Mouse (Mus musculus) kidney, embryonic 14.5 days (tissue): ENCODE results near the gene Cyp51. TPM values are rescaled to one million over a fixed set of nuclear protein-coding genes. Genes with fewer than 3 reads are reported as not detected.
A peak's percentile ranks its signal among the peaks of the same experiment; 100 is the strongest.

ENCODE experiments used
- ATAC-seq: fragments of 200-750 bp; cut with Nextera tagmentation; 2 replicates; pipeline ENCODE4 v1.8.0; 2017; ENCODE audit warnings: moderate number of reproducible peaks, mild to moderate bottlenecking, moderate TSS enrichment, moderate library complexity; ENCODE audit not compliant: low FRiP score, low TSS enrichment
- H3K27ac ChIP-seq: fragments of 300-500 bp; sonication (generic); 2 replicates; pipeline ENCODE4 v1.5.1; 2014; ENCODE audit warnings: low read depth, mild to moderate bottlenecking, low read length, moderate library complexity, mixed read lengths
- H3K27me3 ChIP-seq: fragments of 300-500 bp; sonication (generic); 2 replicates; pipeline ENCODE4 v1.6.1; 2014; ENCODE audit warnings: mild to moderate bottlenecking, low read length; ENCODE audit not compliant: control insufficient read depth, insufficient read depth
- H3K36me3 ChIP-seq: fragments of 300-500 bp; sonication (generic); 2 replicates; pipeline ENCODE4 v1.6.1; 2014; ENCODE audit warnings: low read length, mixed read lengths; ENCODE audit not compliant: control insufficient read depth, insufficient read depth
- H3K4me1 ChIP-seq: fragments of 300-500 bp; sonication (generic); 2 replicates; pipeline ENCODE4 v1.6.1; 2014; ENCODE audit warnings: low read length, mixed read lengths; ENCODE audit not compliant: control insufficient read depth, insufficient read depth
- H3K4me2 ChIP-seq: fragments of 300-500 bp; sonication (generic); replicated peaks from 2 replicates; pipeline ENCODE4 v1.6.1; 2014; ENCODE audit warnings: low read depth, mild to moderate bottlenecking, low read length
- H3K4me3 ChIP-seq: fragments of 300-500 bp; sonication (generic); 2 replicates; pipeline ENCODE4 v1.5.1; 2014; ENCODE audit warnings: mild to moderate bottlenecking, low read length
- H3K9ac ChIP-seq: fragments of 300-500 bp; sonication (generic); 2 replicates; pipeline ENCODE4 v1.6.1; 2014; ENCODE audit warnings: low read depth, mild to moderate bottlenecking, low read length, moderate library complexity
- H3K9me3 ChIP-seq: fragments of 300-500 bp; sonication (generic); 2 replicates; pipeline ENCODE4 v1.6.1; 2016; ENCODE audit warnings: low read length; ENCODE audit not compliant: control insufficient read depth
- WGBS: fragments of 180-500 bp; shearing (Covaris S2); extraction: QIAGEN DNeasy Blood & Tissue Kit; methylation state at CpG from one replicate; pipeline ENCODE4 v1.1.7; 2014; 5-methylcytosine and 5-hydroxymethylcytosine counted together
- polyA plus RNA-seq: library from polyadenylated mRNA; unstranded; fragments of >200 nt; fragmentation: Nextera tagmentation; extraction: Ambion mirVana; gene quantifications from 2 replicates; pipeline ENCODE4 v1.2.1, GENCODE M21; 2014

The Cyp51 gene
- polyA plus RNA-seq, 1 experiment from 2014 or later = 82.3 TPM

DNA sequence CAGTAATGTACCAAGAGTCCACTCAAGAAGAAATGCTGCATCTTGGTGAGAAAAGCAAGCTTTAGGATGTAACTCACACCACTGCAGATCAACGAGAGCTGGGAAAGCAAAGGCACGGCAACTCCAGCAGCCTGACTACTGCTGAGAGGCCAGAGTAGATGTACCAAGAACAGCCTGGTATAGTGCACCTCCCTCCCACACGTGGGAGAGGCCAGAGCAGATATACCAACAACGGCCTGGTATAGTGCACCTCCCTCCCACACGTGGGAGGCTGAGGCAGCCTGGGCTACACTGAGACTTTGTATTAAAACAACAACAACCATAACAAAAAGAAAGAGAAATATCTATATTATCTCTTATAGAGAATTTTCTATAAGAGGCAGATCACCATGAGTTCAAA is 16.4 kb downstream of the Cyp51 start:
- WGBS = 80% methylated on average over 5 of the region's 5 CpGs
- no peak for ATAC-seq
- Histone ChIP-seq H3K4me2 (no peak overlapping the region), H3K27ac (no peak overlapping the region), H3K9ac (no peak overlapping the region), H3K36me3 (peaks cover 70% of the 10 kb centered on the region), H3K9me3 (no peaks in the 10 kb centered on the region), H3K27me3 (no peaks in the 10 kb centered on the region), H3K4me3 (no peak overlapping the region), H3K4me1 (no peaks in the 10 kb centered on the region)

- no peaks in the 10 kb centered on the region for H3K9me3 ChIP-seq
- H3K4me3 ChIP-seq = no peak overlapping the region
- no peak overlapping the region for H3K27ac ChIP-seq
- H3K4me2 ChIP-seq = no peak overlapping the region
- H3K27me3 ChIP-seq = no peaks in the 10 kb centered on the region
- ATAC-seq = 0 out of 2 replicates have a peak, but pooled peaks have one; percentile 68
- H3K4me1 ChIP-seq = no peaks in the 10 kb centered on the region
- H3K36me3 ChIP-seq = peaks cover 72% of the 10 kb centered on the region
- WGBS = 78% methylated on average over 4 of the region's 4 CpGs
- H3K9ac ChIP-seq = no peak overlapping the region
Observed at GRCm38 (mm10) chr5:4086309-4086708, 18.2 kb downstream of the Cyp51 start.

- no peaks in the 10 kb centered on the region for H3K27me3 ChIP-seq
- WGBS = 95% methylated on average over 7 of the region's 7 CpGs
- H3K9ac ChIP-seq = no peak overlapping the region
- no peaks in the 10 kb centered on the region for H3K4me1 ChIP-seq
- H3K4me3 ChIP-seq = no peak overlapping the region
- H3K4me2 ChIP-seq = no peak overlapping the region
- no peak overlapping the region for H3K27ac ChIP-seq
- no peaks in the 10 kb centered on the region for H3K9me3 ChIP-seq
- ATAC-seq = no peak
- peaks cover 74% of the 10 kb centered on the region for H3K36me3 ChIP-seq
Observed at GRCm38 (mm10) chr5:4084948-4085347, 19.6 kb downstream of the Cyp51 start.

DNA sequence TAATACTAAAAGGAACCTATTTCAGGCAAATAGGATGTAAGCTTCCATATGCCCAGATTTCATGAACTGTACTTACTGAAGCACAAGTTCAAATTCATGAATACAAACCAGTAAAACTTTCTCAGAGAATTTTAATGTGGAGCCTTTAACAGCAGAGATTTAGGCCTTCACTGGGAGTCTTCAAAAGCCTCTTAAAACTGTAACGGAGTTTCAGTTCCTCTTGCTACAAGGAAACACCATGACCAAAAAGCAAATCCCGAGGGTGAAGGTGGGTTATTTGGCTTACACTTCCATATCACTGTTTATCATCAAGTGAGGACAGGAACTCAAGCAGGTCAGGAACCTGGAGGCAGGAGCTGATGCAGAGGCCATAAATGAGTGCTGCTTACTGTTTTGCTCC is 23.0 kb downstream of the Cyp51 start:
- Histone ChIP-seq H3K27ac (no peak overlapping the region), H3K4me1 (no peaks in the 10 kb centered on the region), H3K9ac (no peak overlapping the region), H3K4me3 (no peak overlapping the region), H3K9me3 (no peaks in the 10 kb centered on the region), H3K4me2 (no peak overlapping the region), H3K27me3 (no peaks in the 10 kb centered on the region), H3K36me3 (peaks cover 71% of the 10 kb centered on the region)
- no peak for ATAC-seq
- 86% methylated on average over 2 of the region's 2 CpGs for WGBS

- 82% methylated on average over 2 of the region's 2 CpGs for WGBS
- no peak for ATAC-seq
- no peak overlapping the region for H3K27ac ChIP-seq
Observed at GRCm38 (mm10) chr5:4080861-4081260, 23.7 kb downstream of the Cyp51 start.

DNA sequence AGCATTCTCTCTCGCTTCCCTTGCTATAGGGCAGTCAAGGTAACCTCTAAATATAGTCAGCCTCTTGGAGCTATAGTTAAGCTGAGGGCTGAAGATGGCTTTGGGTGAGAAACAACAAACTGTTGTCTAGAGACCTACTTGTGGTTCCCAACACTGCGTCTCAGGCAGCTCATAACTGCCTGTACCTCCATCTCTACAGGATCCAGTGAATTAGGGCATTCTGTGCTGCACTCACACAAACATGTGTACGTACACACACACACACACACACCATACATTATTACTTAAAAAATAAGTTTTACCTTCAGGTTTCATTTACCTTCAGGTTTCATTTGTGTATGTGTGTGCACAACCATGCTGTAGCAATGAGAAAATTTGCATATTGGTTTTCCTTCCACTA is 25.5 kb downstream of the Cyp51 start:
- Histone ChIP-seq H3K9ac (no peak overlapping the region), H3K27ac (no peak overlapping the region), H3K4me3 (no peak overlapping the region), H3K27me3 (no peaks in the 10 kb centered on the region), H3K4me1 (no peaks in the 10 kb centered on the region), H3K4me2 (no peak overlapping the region), H3K9me3 (no peaks in the 10 kb centered on the region), H3K36me3 (peaks cover 66% of the 10 kb centered on the region)
- no peak for ATAC-seq
- 92% methylated on average over 3 of the region's 3 CpGs for WGBS

More at GRCm38 (mm10) chr5:4080861-4081260, 23.7 kb downstream of the Cyp51 start:
- Histone ChIP-seq H3K4me2 (no peak overlapping the region), H3K9me3 (no peaks in the 10 kb centered on the region), H3K27me3 (no peaks in the 10 kb centered on the region), H3K4me3 (no peak overlapping the region), H3K36me3 (peaks cover 68% of the 10 kb centered on the region), H3K9ac (no peak overlapping the region), H3K4me1 (no peaks in the 10 kb centered on the region)

DNA sequence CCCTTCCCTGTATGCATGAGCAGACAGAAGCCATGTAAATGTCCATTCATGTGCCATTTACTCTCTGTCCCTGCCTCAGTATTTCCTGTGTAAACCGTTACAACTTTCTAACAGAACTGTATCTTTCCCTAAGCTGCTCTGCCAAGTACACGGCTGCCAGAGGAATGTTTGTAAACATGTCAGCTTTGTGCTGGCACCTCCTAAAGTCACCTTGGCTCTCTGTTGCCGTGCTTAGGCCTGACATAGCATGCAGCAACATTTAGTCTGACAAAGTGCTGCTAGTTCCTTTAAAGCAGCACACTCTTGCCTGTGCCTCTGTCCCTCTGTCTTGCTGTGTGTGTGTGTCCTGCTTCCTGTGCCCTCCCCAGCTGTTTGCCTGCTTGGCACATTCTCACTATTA is 37.3 kb downstream of the Cyp51 start:
- peaks cover 61% of the 10 kb centered on the region for H3K36me3 ChIP-seq
- no peak for ATAC-seq
- WGBS = 74% methylated on average over 3 of the region's 3 CpGs

DNA sequence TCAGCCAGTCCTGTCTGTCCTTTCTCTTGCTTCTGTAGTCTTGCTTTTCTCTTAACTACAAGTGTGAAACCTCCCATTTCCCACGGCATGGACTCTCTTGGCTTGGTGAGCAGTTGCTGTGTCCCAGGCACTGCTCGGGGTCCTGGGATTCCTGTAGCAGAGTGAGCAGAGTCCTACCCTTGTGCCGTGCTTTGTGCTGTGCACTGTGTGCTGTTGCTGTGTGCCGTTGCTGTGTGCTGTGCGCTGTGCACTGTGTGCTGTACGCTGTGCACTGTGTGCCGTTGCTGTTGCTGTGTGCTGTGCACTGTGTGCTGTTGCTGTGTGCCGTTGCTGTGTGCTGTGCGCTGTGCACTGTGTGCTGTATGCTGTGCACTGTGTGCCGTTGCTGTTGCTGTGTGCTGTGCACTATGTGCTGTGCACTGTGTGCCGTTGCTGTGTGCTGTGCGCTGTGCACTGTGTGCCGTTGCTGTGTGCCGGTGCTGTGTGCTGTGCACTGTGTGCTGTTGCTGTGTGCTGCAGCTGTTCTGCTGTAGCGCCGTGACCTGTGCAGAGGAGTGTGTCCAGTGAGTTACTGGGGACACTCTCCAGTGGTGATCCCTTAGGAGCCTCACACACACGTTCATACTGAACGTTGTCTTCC is 38.0 kb downstream of the Cyp51 start:
- Histone ChIP-seq H3K27ac (no peak overlapping the region), H3K4me3 (no peak overlapping the region), H3K27me3 (no peaks in the 10 kb centered on the region), H3K9me3 (no peaks in the 10 kb centered on the region), H3K4me1 (no peaks in the 10 kb centered on the region), H3K4me2 (no peak overlapping the region), H3K9ac (no peak overlapping the region), H3K36me3 (peaks cover 63% of the 10 kb centered on the region)
- WGBS = 88% methylated on average over 18 of the region's 18 CpGs
- peak; percentile 39; the same call in 1 of the 2 replicates for ATAC-seq

More for the DNA sequence above, 37.3 kb downstream of the Cyp51 start:
- no peaks in the 10 kb centered on the region for H3K9me3 ChIP-seq
- no peaks in the 10 kb centered on the region for H3K27me3 ChIP-seq
- H3K4me2 ChIP-seq = no peak overlapping the region
- no peak overlapping the region for H3K4me3 ChIP-seq
- H3K9ac ChIP-seq = no peak overlapping the region
- no peaks in the 10 kb centered on the region for H3K4me1 ChIP-seq
- no peak overlapping the region for H3K27ac ChIP-seq

DNA sequence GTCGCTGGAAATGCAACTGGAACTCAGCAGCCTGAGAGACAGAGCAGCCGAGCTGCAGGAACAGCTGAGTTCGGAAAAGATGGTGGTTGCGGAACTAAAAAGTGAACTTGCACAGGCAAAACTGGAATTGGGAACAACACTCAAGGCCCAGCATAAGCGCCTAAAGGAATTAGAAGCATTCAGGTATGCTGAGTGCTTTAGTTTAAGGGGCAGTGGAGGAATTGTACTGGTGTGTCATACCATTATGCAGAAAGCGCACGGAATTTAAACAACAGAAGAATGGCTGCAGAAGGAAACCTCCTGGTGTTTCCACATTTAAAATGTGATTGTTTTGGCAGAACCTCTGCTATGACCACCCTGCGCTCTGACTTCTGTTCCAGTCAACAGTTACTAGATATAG is 44.2 kb downstream of the Cyp51 start:
- no peak overlapping the region for H3K4me3 ChIP-seq
- H3K4me1 ChIP-seq = no peaks in the 10 kb centered on the region
- no peaks in the 10 kb centered on the region for H3K27me3 ChIP-seq
- H3K36me3 ChIP-seq = peaks cover 72% of the 10 kb centered on the region
- H3K9me3 ChIP-seq = no peaks in the 10 kb centered on the region
- H3K27ac ChIP-seq = no peak overlapping the region
- H3K4me2 ChIP-seq = no peak overlapping the region
- no peak for ATAC-seq
- no peak overlapping the region for H3K9ac ChIP-seq
- 93% methylated on average over 8 of the region's 8 CpGs for WGBS
